Mouse (Mus musculus): ENCODE data around the gene Spata21. TPM values are rescaled to one million over a fixed set of nuclear protein-coding genes. Genes with fewer than 3 reads are reported as not detected.

Gene Spata21
- total and polyA plus RNA-seq, 3 experiments, result not detected

DNA sequence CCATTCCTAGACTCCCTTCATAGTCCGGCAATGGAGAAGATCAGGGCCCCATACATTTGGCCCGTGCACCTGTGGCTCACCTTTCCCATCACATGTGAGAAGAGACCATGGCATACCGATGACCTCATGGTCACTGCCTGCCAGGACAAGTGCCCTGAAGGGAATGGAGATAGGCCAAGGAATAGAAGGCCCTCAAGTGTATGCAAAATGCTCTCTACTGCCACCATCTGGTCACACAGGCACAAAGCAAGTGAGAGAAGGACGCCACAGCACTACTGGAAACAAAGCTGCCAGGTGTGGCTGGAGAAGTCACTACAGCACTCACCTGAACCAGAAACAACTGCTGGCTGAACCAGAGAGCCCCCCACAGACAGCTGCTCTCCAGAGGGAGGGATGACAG is 18.4 kb upstream of the Spata21 start:
- H3K4me1 ChIP-seq (ENCODE audit: insufficient read depth, low read depth, low read length), result peaks cover 51% of the 10 kb centered on the region
- H3K4me3 ChIP-seq (ENCODE audit: low read depth, low read length), result no peak overlapping the region
- DNase-seq (ENCODE audit: low spot score), result peak; percentile 37

DNA sequence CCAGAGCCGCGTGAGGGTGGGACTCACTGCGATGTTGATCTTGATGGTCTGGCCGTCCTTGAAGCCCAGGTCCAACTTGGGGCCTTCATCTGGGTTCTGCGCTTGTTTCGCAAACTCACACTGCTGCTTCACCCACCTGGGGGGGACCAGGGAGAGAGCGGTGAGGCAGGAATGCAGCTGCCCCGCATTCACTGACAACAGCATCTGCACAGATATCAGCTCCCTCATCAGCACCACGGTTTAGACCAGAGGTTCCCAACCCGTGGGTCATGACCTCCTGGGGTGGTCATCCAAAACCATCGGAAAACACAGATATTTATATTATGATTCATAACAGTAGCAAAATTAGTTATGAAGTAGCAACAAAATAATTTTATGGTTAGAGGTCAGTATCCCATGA is 15.6 kb upstream of the Spata21 start:
- ATAC-seq (ENCODE audit: extremely low read depth, insufficient number of reproducible peaks, low FRiP score, poor library complexity, severe bottlenecking) (no peak), DNase-seq (ENCODE audit: low spot score) (no peak)
- H3K27me3 ChIP-seq (ENCODE audit: insufficient read depth, low read length), result no peaks in the 10 kb centered on the region

More for the DNA sequence above, 18.4 kb upstream of the Spata21 start:
- no peaks in the 10 kb centered on the region for H3K9me3 ChIP-seq (replicated peaks)
- ATAC-seq (ENCODE audit: extremely low read depth, insufficient number of reproducible peaks, low FRiP score, poor library complexity, severe bottlenecking), result no peak
- no peaks in the 10 kb centered on the region for H3K27me3 ChIP-seq (ENCODE audit: insufficient read depth, low read length)
- TF ChIP-seq GATA2 (IDR thresholded peaks at IDR 0.05; ENCODE audit: borderline replicate concordance, low read depth, low read length) (no peak), CTCF (IDR thresholded peaks at IDR 0.05; ENCODE audit: low read depth, low read length) (peak; percentile 66), TAL1 (conservative IDR thresholded peaks at IDR 0.05; ENCODE audit: low read depth, low read length) (no peak), POLR2AphosphoS5 (IDR thresholded peaks at IDR 0.05; ENCODE audit: insufficient replicate concordance, low read depth, low read length) (no peak), GATA1 (IDR thresholded peaks at IDR 0.05; ENCODE audit: borderline replicate concordance, low read length) (no peak)
- H3K36me3 ChIP-seq (replicated peaks), result peaks cover 98% of the 10 kb centered on the region

DNA sequence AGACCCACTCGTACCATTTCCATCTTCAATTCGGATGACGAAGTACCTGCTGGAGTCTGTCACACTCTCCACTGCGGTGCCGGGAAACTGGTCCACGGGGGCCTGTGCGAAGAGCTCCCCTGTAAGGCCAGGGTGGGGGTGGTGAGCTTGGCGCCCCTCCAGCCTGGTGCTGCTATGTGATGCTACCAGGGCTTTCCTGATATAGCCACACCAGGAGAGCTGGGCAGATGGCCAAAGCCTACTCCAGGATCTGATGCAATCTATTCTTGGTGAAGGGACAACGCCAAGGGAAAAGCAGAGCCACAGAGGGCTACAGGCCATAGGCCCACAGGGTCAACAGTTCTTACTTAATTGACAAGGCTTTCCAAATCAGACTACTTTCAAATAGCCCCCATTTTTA is 14.5 kb upstream of the Spata21 start:
- TF ChIP-seq TAL1 (conservative IDR thresholded peaks at IDR 0.05; ENCODE audit: low read depth, low read length) (no peak), GATA2 (IDR thresholded peaks at IDR 0.05; ENCODE audit: borderline replicate concordance, low read depth, low read length) (no peak), GATA1 (IDR thresholded peaks at IDR 0.05; ENCODE audit: borderline replicate concordance, low read length) (no peak), CTCF (IDR thresholded peaks at IDR 0.05; ENCODE audit: low read depth, low read length) (no peak), POLR2AphosphoS5 (IDR thresholded peaks at IDR 0.05; ENCODE audit: insufficient replicate concordance, low read depth, low read length) (no peak)
- Histone ChIP-seq H3K9me3 (replicated peaks) (no peaks in the 10 kb centered on the region), H3K27me3 (ENCODE audit: insufficient read depth, low read length) (no peaks in the 10 kb centered on the region), H3K36me3 (replicated peaks) (peaks cover 80% of the 10 kb centered on the region), H3K4me3 (ENCODE audit: low read depth, low read length) (no peak overlapping the region), H3K4me1 (ENCODE audit: insufficient read depth, low read depth, low read length) (peaks cover 65% of the 10 kb centered on the region)
- DNase-seq (ENCODE audit: low spot score), result no peak
- no peak for ATAC-seq (ENCODE audit: extremely low read depth, insufficient number of reproducible peaks, low FRiP score, poor library complexity, severe bottlenecking)

More for the DNA sequence above, 15.6 kb upstream of the Spata21 start:
- Histone ChIP-seq H3K9me3 (replicated peaks) (no peaks in the 10 kb centered on the region), H3K4me3 (ENCODE audit: low read depth, low read length) (no peak overlapping the region), H3K36me3 (replicated peaks) (peaks cover 91% of the 10 kb centered on the region), H3K4me1 (ENCODE audit: insufficient read depth, low read depth, low read length) (peaks cover 71% of the 10 kb centered on the region)
- TF ChIP-seq GATA1 (IDR thresholded peaks at IDR 0.05; ENCODE audit: borderline replicate concordance, low read length), result no peak
- no peak for TF ChIP-seq GATA2 (IDR thresholded peaks at IDR 0.05; ENCODE audit: borderline replicate concordance, low read depth, low read length)
- TF ChIP-seq TAL1 (conservative IDR thresholded peaks at IDR 0.05; ENCODE audit: low read depth, low read length), result no peak
- TF ChIP-seq POLR2AphosphoS5 (IDR thresholded peaks at IDR 0.05; ENCODE audit: insufficient replicate concordance, low read depth, low read length), result no peak
- no peak for TF ChIP-seq CTCF (IDR thresholded peaks at IDR 0.05; ENCODE audit: low read depth, low read length)

DNA sequence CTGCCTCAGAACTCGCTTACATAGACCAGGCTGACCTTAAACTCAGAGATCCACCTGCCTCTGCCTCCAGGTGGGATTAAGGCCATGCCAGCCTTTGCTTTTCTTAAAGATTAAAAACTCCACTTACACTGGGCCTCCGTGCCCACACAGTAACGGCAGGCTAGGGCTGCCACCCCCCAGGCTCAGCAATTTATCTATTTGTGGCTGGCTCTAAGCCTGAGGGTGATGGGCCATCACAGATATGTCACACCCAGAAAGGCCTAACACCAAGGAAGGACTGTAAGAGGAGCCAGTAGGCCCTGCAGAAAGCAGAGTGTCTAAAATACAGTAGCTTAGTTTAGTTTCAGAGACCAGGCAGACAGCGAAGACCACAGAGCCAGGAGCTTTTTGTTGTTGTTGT is 14.0 kb upstream of the Spata21 start:
- no peak for DNase-seq (ENCODE audit: low spot score)
- no peak for TF ChIP-seq TAL1 (conservative IDR thresholded peaks at IDR 0.05; ENCODE audit: low read depth, low read length)
- TF ChIP-seq CTCF (IDR thresholded peaks at IDR 0.05; ENCODE audit: low read depth, low read length), result no peak
- TF ChIP-seq GATA1 (IDR thresholded peaks at IDR 0.05; ENCODE audit: borderline replicate concordance, low read length), result no peak
- no peak for TF ChIP-seq POLR2AphosphoS5 (IDR thresholded peaks at IDR 0.05; ENCODE audit: insufficient replicate concordance, low read depth, low read length)
- no peak for TF ChIP-seq GATA2 (IDR thresholded peaks at IDR 0.05; ENCODE audit: borderline replicate concordance, low read depth, low read length)
- Histone ChIP-seq H3K4me3 (ENCODE audit: low read depth, low read length) (no peak overlapping the region), H3K9me3 (replicated peaks) (no peaks in the 10 kb centered on the region), H3K27me3 (ENCODE audit: insufficient read depth, low read length) (no peaks in the 10 kb centered on the region), H3K4me1 (ENCODE audit: insufficient read depth, low read depth, low read length) (peaks cover 62% of the 10 kb centered on the region), H3K36me3 (replicated peaks) (peaks cover 75% of the 10 kb centered on the region)
- ATAC-seq (ENCODE audit: extremely low read depth, insufficient number of reproducible peaks, low FRiP score, poor library complexity, severe bottlenecking), result no peak

DNA sequence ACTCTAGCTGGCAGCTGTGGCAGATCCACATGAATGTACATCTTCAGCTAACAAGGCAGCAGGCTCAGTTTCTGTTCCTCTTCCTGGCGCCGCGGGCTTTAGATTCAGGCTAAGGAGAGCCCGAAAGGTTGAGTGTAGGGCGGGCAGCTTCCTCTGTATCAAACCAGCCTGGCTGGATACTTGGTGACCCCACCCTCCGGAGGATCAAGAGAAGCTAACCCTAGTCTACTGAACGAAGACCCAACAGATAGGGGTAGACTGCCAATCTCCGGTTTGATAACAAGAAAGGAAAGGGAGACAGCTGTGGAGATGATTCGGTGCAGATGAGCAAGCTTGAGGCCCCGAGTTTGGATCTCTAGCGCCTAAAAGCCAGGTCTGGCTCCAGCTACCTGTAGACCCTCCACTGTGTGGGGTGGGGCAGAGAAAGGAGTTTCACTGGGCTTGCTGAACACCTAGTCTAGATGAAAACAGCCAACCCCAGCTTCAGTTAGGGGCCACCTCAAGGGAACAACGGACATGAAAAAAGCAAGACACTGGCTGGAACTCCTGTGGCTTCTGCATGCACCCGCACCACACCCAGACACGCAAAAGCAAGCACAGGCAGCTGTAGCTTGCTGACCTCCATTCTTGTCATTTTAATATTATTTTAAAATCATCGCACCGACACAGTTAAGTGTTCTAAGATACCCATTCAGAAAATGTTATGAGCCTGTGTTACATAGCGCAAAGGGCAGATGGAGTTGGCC is 11.2 kb upstream of the Spata21 start:
- Histone ChIP-seq H3K27me3 (ENCODE audit: insufficient read depth, low read length) (no peaks in the 10 kb centered on the region), H3K9me3 (replicated peaks) (peaks cover 5% of the 10 kb centered on the region), H3K36me3 (replicated peaks) (peaks cover 47% of the 10 kb centered on the region), H3K4me3 (ENCODE audit: low read depth, low read length) (peak overlapping the region; percentile 98), H3K4me1 (ENCODE audit: insufficient read depth, low read depth, low read length) (peaks cover 40% of the 10 kb centered on the region)
- DNase-seq (ENCODE audit: low spot score) (peak; percentile 30), ATAC-seq (ENCODE audit: extremely low read depth, insufficient number of reproducible peaks, low FRiP score, poor library complexity, severe bottlenecking) (no peak)
- no peak for TF ChIP-seq GATA1 (IDR thresholded peaks at IDR 0.05; ENCODE audit: borderline replicate concordance, low read length)
- TF ChIP-seq CTCF (IDR thresholded peaks at IDR 0.05; ENCODE audit: low read depth, low read length), result no peak
- no peak for TF ChIP-seq POLR2AphosphoS5 (IDR thresholded peaks at IDR 0.05; ENCODE audit: insufficient replicate concordance, low read depth, low read length)
- TF ChIP-seq TAL1 (conservative IDR thresholded peaks at IDR 0.05; ENCODE audit: low read depth, low read length), result no peak
- TF ChIP-seq GATA2 (IDR thresholded peaks at IDR 0.05; ENCODE audit: borderline replicate concordance, low read depth, low read length), result no peak

DNA sequence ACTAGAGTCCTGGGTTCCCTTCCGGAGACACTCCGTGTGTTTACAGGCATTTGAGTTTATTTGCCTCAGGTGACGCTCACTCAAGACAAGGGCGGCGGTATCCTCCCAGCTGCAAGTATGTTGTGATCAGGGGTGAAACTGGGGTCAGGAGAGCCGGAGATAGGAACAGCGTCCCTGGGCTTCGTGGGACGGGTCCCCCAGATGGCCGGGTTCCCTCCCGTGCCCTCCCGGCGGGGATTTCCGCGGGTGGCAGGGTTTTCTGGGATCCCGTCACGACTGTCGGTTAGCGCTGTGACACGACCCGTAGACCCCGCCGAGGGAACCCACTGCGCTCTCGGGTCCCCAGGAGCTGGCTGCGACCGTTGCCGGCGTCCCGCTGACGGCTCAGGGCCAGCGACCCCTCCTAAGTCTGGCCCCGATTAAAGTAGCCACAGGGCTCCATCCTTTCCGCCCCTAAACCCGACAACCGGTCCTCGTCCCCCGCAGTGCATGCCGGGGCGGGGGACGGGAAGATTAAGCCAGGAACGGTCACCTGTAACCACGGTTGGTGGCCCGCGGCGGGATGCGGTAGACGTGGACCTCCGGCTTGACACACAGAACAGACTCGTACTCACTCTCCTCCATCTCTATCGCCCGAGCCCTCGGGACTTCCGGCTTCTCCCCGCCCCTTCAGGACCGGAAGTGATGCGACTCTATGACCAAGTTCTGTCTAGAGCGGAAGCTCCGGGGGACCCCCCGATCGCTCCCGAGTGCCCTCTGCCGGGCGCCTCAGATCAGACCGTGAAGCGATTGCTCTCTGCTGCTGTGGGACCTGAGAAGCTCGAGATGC is 10.2 kb upstream of the Spata21 start, which contains the start of gene Necap2:
Necap2 (minus strand) TSS at position 677 of the 829 bp plus-strand sequence.
- ATAC-seq (ENCODE audit: extremely low read depth, insufficient number of reproducible peaks, low FRiP score, poor library complexity, severe bottlenecking), result peak; percentile 93
- H3K27me3 ChIP-seq (ENCODE audit: insufficient read depth, low read length), result no peaks in the 10 kb centered on the region
- TF ChIP-seq GATA1 (IDR thresholded peaks at IDR 0.05; ENCODE audit: borderline replicate concordance, low read length), result no peak
- peak; percentile 39 for TF ChIP-seq CTCF (IDR thresholded peaks at IDR 0.05; ENCODE audit: low read depth, low read length)

More for the DNA sequence above, 10.2 kb upstream of the Spata21 start, which contains the start of gene Necap2:
- DNase-seq (ENCODE audit: low spot score), result peak; percentile 99
- peaks cover 37% of the 10 kb centered on the region for H3K36me3 ChIP-seq (replicated peaks)
- peaks cover 40% of the 10 kb centered on the region for H3K4me1 ChIP-seq (ENCODE audit: insufficient read depth, low read depth, low read length)
- H3K4me3 ChIP-seq (ENCODE audit: low read depth, low read length), result peak within 1 kb of the TSS; percentile 98
- peaks cover 5% of the 10 kb centered on the region for H3K9me3 ChIP-seq (replicated peaks)

All from G1E (cell line).